Mouse (Mus musculus) Patski (cell line): Measurements from ENCODE around the gene Pfkfb4. TPM values are rescaled to one million over a fixed set of nuclear protein-coding genes. Genes with fewer than 3 reads are reported as not detected.

Experiments used
- ATAC-seq: fragments of 100-300 bp; one replicate; pipeline ENCODE4 v1.8.0; 2021
- CTCF ChIA-PET: fragments of 350-600 bp; sonication (Branson Sonifier 250); formaldehyde crosslinking; loops from one replicate; lab custom pipeline; 2022; ENCODE audit warnings: inconsistent platforms; lab: Charles Lee
- POLR2A ChIA-PET: fragments of 350-600 bp; sonication (Branson Sonifier 250); formaldehyde crosslinking; loops from one replicate; lab custom pipeline; 2022; ENCODE audit warnings: antibody characterized with exemption, inconsistent platforms; lab: Charles Lee
- DNase-seq: peaks from one replicate; pipeline ENCODE4 v3.0.0-alpha.2; 2011; ENCODE audit warnings: low read depth, low spot score
- H3K27me3 ChIP-seq: fragments of 371-371 bp; one replicate; pipeline ENCODE4 v1.5.1; 2021
- CTCF ChIP-seq: fragments of 100-300 bp; IDR thresholded peaks from one replicate; pipeline ENCODE4 v1.5.1; 2021
- in situ Hi-C: fragments of 300-500 bp; cut with MboI; formaldehyde crosslinking; loops from 3 replicates; pipeline ENCODE4 v1.11.1; 2018; ENCODE audit warnings: low pct_unique_long_range_greater_than_20kb, mixed read lengths
- polyA plus RNA-seq: library from polyadenylated mRNA; unstranded; gene quantifications from one replicate; pipeline ENCODE4 v1.2.3, GENCODE M21; 2021

The Pfkfb4 gene
- polyA plus RNA-seq, result 7.2 TPM

- ChIA-PET CTCF (interaction anchor here (0.7 kb wide), 1 partner anchor 51 kb away, joined by 3 read pairs; no protein-coding TSS in a partner anchor), POLR2A (no interaction called here)
- no peaks in the 10 kb centered on the region for H3K27me3 ChIP-seq
- in situ Hi-C loops, result no loop called here
- ATAC-seq, result peak; percentile 94
- no peak for TF ChIP-seq CTCF
- DNase-seq, result peak; percentile 90
Measured at GRCm38 (mm10) chr9:108991428-108992084, at the start of gene Pfkfb4. TSS of gene Pfkfb4 (plus strand) at chr9:108991778.

GRCm38 (mm10) chr9:108945111-108945510 is 46.5 kb upstream of the Pfkfb4 start:
- in situ Hi-C loops, result no loop called here
- DNase-seq, result no peak
- POLR2A ChIA-PET, result no interaction called here
- no peak for TF ChIP-seq CTCF
- no peaks in the 10 kb centered on the region for H3K27me3 ChIP-seq
- no peak for ATAC-seq
- CTCF ChIA-PET, result no interaction called here

- POLR2A ChIA-PET, result no interaction called here
- TF ChIP-seq CTCF, result no peak
Measured at GRCm38 (mm10) chr9:108945608-108946007, 46.0 kb upstream of the Pfkfb4 start.

GRCm38 (mm10) chr9:108949231-108949966 is 42.2 kb upstream of the Pfkfb4 start:
- H3K27me3 ChIP-seq, result no peaks in the 10 kb centered on the region
- POLR2A ChIA-PET, result no interaction called here
- ATAC-seq, result no peak
- DNase-seq, result no peak
- TF ChIP-seq CTCF, result no peak
- CTCF ChIA-PET, result no interaction called here
- in situ Hi-C loops, result no loop called here

More at GRCm38 (mm10) chr9:108945608-108946007, 46.0 kb upstream of the Pfkfb4 start:
- no peaks in the 10 kb centered on the region for H3K27me3 ChIP-seq
- no peak for DNase-seq
- CTCF ChIA-PET, result no interaction called here
- no peak for ATAC-seq
- in situ Hi-C loops, result no loop called here

- no peaks in the 10 kb centered on the region for H3K27me3 ChIP-seq
- DNase-seq, result no peak
- ChIA-PET POLR2A (no interaction called here), CTCF (interaction anchor here (0.8 to 1.2 kb wide), 2 partner anchors 8 to 12 kb away, joined by 3 read pairs; no protein-coding TSS in a partner anchor)
- in situ Hi-C loops, result no loop called here
- ATAC-seq, result no peak
- no peak for TF ChIP-seq CTCF
Measured at GRCm38 (mm10) chr9:108949967-108950728, 41.4 kb upstream of the Pfkfb4 start.

GRCm38 (mm10) chr9:108953081-108953636 is 38.4 kb upstream of the Pfkfb4 start, which contains the start of gene Col7a1:
TSS of gene Col7a1 (plus strand) at chr9:108953586.
- DNase-seq (peak; percentile 64), ATAC-seq (peak; percentile 40)
- in situ Hi-C loops, result no loop called here
- TF ChIP-seq CTCF, result no peak
- H3K27me3 ChIP-seq, result no peaks in the 10 kb centered on the region
- POLR2A ChIA-PET, result no interaction called here
- CTCF ChIA-PET, result no interaction called here

- no peak for DNase-seq
- in situ Hi-C loops, result no loop called here
- no peak for TF ChIP-seq CTCF
- H3K27me3 ChIP-seq, result no peaks in the 10 kb centered on the region
- CTCF ChIA-PET, result no interaction called here
- ATAC-seq, result no peak
- POLR2A ChIA-PET, result no interaction called here
Measured at GRCm38 (mm10) chr9:108955241-108955640, 36.3 kb upstream of the Pfkfb4 start.

GRCm38 (mm10) chr9:108955846-108956245 is 35.7 kb upstream of the Pfkfb4 start:
- ATAC-seq, result no peak
- in situ Hi-C loops, result no loop called here
- H3K27me3 ChIP-seq, result no peaks in the 10 kb centered on the region
- ChIA-PET POLR2A (no interaction called here), CTCF (no interaction called here)
- no peak for DNase-seq
- TF ChIP-seq CTCF, result no peak

- no peak for TF ChIP-seq CTCF
- in situ Hi-C loops, result no loop called here
- ATAC-seq (no peak), DNase-seq (no peak)
- ChIA-PET CTCF (no interaction called here), POLR2A (no interaction called here)
- no peaks in the 10 kb centered on the region for H3K27me3 ChIP-seq
Measured at GRCm38 (mm10) chr9:108963577-108963976, 28.0 kb upstream of the Pfkfb4 start.

- POLR2A ChIA-PET, result no interaction called here
- ATAC-seq (no peak), DNase-seq (no peak)
- in situ Hi-C loops, result no loop called here
- CTCF ChIA-PET, result no interaction called here
- no peaks in the 10 kb centered on the region for H3K27me3 ChIP-seq
- TF ChIP-seq CTCF, result no peak
Measured at GRCm38 (mm10) chr9:108964338-108964737, 27.2 kb upstream of the Pfkfb4 start.
